Mouse (Mus musculus): ENCODE results near the gene Aagab. TPM values are rescaled to one million over a fixed set of nuclear protein-coding genes. Genes with fewer than 3 reads are reported as not detected.
A peak's percentile ranks its signal among the peaks of the same experiment; 100 is the strongest.

Gene Aagab
- polyA plus RNA-seq, 1 experiment from 2014 or later = 14.2 TPM

- Histone ChIP-seq H3K9ac (replicated peaks) (no peak overlapping the region), H3K36me3 (replicated peaks; ENCODE audit: insufficient read depth, low read length) (peaks cover 30% of the 10 kb centered on the region), H3K4me1 (ENCODE audit: insufficient read depth) (no peaks in the 10 kb centered on the region), H3K4me3 (ENCODE audit: low read depth, low read length) (no peak overlapping the region), H3K4me2 (ENCODE audit: low read depth, low read length) (no peak overlapping the region), H3K27ac (ENCODE audit: low read depth) (no peak overlapping the region), H3K27me3 (ENCODE audit: insufficient read depth, low read length) (no peaks in the 10 kb centered on the region), H3K9me3 (ENCODE audit: low read length) (no peaks in the 10 kb centered on the region)
- ATAC-seq (no peak), DNase-seq (no peak)
- 84% methylated on average over 9 of the region's 9 CpGs for WGBS (ENCODE audit: insufficient replicate concordance)
- TF ChIP-seq EP300 (IDR thresholded peaks at IDR 0.05; ENCODE audit: low read depth) (no peak), CTCF (IDR thresholded peaks at IDR 0.05; ENCODE audit: low read depth) (no peak)
These were observed 46.1 kb downstream of the Aagab start for GRCm38 (mm10) chr9:63648520-63648918.

- no peaks in the 10 kb centered on the region for H3K4me1 ChIP-seq (ENCODE audit: insufficient read depth)
- TF ChIP-seq CTCF (IDR thresholded peaks at IDR 0.05; ENCODE audit: low read depth) = peak; percentile 63
- no peak for TF ChIP-seq EP300 (IDR thresholded peaks at IDR 0.05; ENCODE audit: low read depth)
- DNase-seq (peak; percentile 49), ATAC-seq (no peak)
- H3K27ac ChIP-seq (ENCODE audit: low read depth) = no peak overlapping the region
- peaks cover 35% of the 10 kb centered on the region for H3K36me3 ChIP-seq (replicated peaks; ENCODE audit: insufficient read depth, low read length)
- H3K4me2 ChIP-seq (ENCODE audit: low read depth, low read length) = no peak overlapping the region
- no peaks in the 10 kb centered on the region for H3K27me3 ChIP-seq (ENCODE audit: insufficient read depth, low read length)
- H3K9ac ChIP-seq (replicated peaks) = no peak overlapping the region
- no peaks in the 10 kb centered on the region for H3K9me3 ChIP-seq (ENCODE audit: low read length)
- H3K4me3 ChIP-seq (ENCODE audit: low read depth, low read length) = no peak overlapping the region
- 78% methylated on average over 8 of the region's 8 CpGs for WGBS (ENCODE audit: insufficient replicate concordance)
These were observed 47.5 kb downstream of the Aagab start for GRCm38 (mm10) chr9:63649841-63650545.

DNA sequence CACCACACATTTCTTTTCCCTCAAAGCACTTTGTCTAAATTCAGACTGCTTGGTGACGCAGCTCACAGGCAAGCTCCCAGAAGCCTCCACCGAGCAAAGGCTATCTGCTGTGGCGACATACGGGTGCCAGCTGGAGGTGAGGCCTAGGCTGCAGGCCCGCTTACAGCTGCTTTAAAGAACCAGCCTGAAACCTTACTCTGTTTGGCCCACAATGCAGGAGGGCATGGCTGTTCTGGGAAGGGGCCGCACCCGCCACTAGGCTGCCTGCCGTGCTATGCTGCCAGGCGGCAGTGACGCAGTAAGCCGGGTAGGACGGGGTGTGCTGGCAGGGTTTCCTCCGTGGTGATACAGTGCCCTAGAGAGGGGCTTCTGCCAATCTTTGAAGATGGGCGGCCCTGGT lies 48.4 kb downstream of the Aagab start:
- H3K4me3 ChIP-seq (ENCODE audit: low read depth, low read length) = no peak overlapping the region
- WGBS (ENCODE audit: insufficient replicate concordance) = 90% methylated on average over 14 of the region's 14 CpGs
- H3K9ac ChIP-seq (replicated peaks) = no peak overlapping the region
- ATAC-seq = no peak
- H3K9me3 ChIP-seq (ENCODE audit: low read length) = no peaks in the 10 kb centered on the region
- TF ChIP-seq EP300 (IDR thresholded peaks at IDR 0.05; ENCODE audit: low read depth) (no peak), CTCF (IDR thresholded peaks at IDR 0.05; ENCODE audit: low read depth) (no peak)
- DNase-seq = no peak
- H3K4me1 ChIP-seq (ENCODE audit: insufficient read depth) = no peaks in the 10 kb centered on the region
- H3K4me2 ChIP-seq (ENCODE audit: low read depth, low read length) = no peak overlapping the region
- peaks cover 39% of the 10 kb centered on the region for H3K36me3 ChIP-seq (replicated peaks; ENCODE audit: insufficient read depth, low read length)
- no peaks in the 10 kb centered on the region for H3K27me3 ChIP-seq (ENCODE audit: insufficient read depth, low read length)
- no peak overlapping the region for H3K27ac ChIP-seq (ENCODE audit: low read depth)

GRCm38 (mm10) chr9:63651594-63651993 lies 49.1 kb downstream of the Aagab start:
- WGBS (ENCODE audit: insufficient replicate concordance) = 82% methylated on average over 11 of the region's 11 CpGs
- DNase-seq (no peak), ATAC-seq (no peak)
- Histone ChIP-seq H3K27me3 (ENCODE audit: insufficient read depth, low read length) (no peaks in the 10 kb centered on the region), H3K36me3 (replicated peaks; ENCODE audit: insufficient read depth, low read length) (peaks cover 35% of the 10 kb centered on the region), H3K27ac (ENCODE audit: low read depth) (no peak overlapping the region), H3K4me1 (ENCODE audit: insufficient read depth) (no peaks in the 10 kb centered on the region), H3K4me3 (ENCODE audit: low read depth, low read length) (no peak overlapping the region), H3K4me2 (ENCODE audit: low read depth, low read length) (no peak overlapping the region), H3K9me3 (ENCODE audit: low read length) (no peaks in the 10 kb centered on the region), H3K9ac (replicated peaks) (no peak overlapping the region)
- TF ChIP-seq EP300 (IDR thresholded peaks at IDR 0.05; ENCODE audit: low read depth) (no peak), CTCF (IDR thresholded peaks at IDR 0.05; ENCODE audit: low read depth) (no peak)

DNA sequence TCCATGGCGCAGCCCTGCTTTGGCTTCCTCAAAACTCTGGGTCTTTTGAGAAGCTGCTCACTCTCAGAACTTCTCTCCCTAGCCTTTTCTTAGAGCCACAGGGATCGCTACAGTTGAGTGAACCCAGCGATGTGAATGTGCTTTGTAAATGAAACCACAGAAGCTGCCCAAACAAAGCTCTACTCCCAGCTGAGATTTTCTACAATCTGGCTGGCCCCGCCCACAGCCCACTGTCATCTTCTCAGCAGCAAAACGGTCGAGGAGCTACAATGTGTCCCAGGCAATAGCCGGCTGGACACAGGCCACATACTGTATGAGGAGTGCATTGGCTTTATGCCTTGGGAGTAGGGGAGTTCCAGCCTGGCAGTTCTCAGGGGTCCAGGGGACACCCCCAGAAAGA lies 51.2 kb downstream of the Aagab start:
- TF ChIP-seq EP300 (IDR thresholded peaks at IDR 0.05; ENCODE audit: low read depth) = no peak
- no peak for TF ChIP-seq CTCF (IDR thresholded peaks at IDR 0.05; ENCODE audit: low read depth)
- Histone ChIP-seq H3K4me1 (ENCODE audit: insufficient read depth) (no peaks in the 10 kb centered on the region), H3K4me3 (ENCODE audit: low read depth, low read length) (no peak overlapping the region), H3K27ac (ENCODE audit: low read depth) (no peak overlapping the region), H3K36me3 (replicated peaks; ENCODE audit: insufficient read depth, low read length) (peaks cover 33% of the 10 kb centered on the region), H3K9ac (replicated peaks) (no peak overlapping the region), H3K27me3 (ENCODE audit: insufficient read depth, low read length) (no peaks in the 10 kb centered on the region), H3K4me2 (ENCODE audit: low read depth, low read length) (no peak overlapping the region), H3K9me3 (ENCODE audit: low read length) (no peaks in the 10 kb centered on the region)
- ATAC-seq (no peak), DNase-seq (no peak)
- WGBS (ENCODE audit: insufficient replicate concordance) = 57% methylated on average over 7 of the region's 7 CpGs

DNA sequence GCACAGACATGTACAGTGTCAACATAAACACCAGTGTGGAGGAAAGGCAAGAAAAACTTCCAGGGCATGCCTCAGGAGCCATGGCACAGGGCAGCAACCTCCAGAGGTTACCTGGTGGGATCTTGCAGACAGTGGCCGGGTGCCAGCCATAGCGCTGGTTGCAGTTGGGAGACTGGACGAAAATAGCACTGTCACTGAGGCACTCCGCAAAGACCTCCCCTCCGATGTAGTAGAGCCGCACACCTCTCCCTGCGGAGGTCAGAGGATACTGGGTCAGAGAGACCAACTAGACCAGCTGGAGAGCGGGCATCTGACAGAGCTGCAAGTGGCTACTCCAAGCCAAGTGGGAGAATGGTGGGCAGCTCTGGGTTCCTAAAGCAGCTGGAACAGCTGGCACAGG lies 52.1 kb downstream of the Aagab start:
- Histone ChIP-seq H3K9ac (replicated peaks) (no peak overlapping the region), H3K36me3 (replicated peaks; ENCODE audit: insufficient read depth, low read length) (peaks cover 28% of the 10 kb centered on the region), H3K27me3 (ENCODE audit: insufficient read depth, low read length) (no peaks in the 10 kb centered on the region), H3K4me3 (ENCODE audit: low read depth, low read length) (no peak overlapping the region), H3K4me2 (ENCODE audit: low read depth, low read length) (no peak overlapping the region), H3K4me1 (ENCODE audit: insufficient read depth) (no peaks in the 10 kb centered on the region), H3K27ac (ENCODE audit: low read depth) (no peak overlapping the region), H3K9me3 (ENCODE audit: low read length) (no peaks in the 10 kb centered on the region)
- ATAC-seq (no peak), DNase-seq (no peak)
- 88% methylated on average over 8 of the region's 8 CpGs for WGBS (ENCODE audit: insufficient replicate concordance)
- TF ChIP-seq CTCF (IDR thresholded peaks at IDR 0.05; ENCODE audit: low read depth) = no peak

Measured in liver, postnatal 0 days (tissue).